Mouse (Mus musculus): ENCODE data around the gene Cdc7.
A peak's percentile ranks its signal among the peaks of the same experiment; 100 is the strongest.

Cdc7 gene

DNA sequence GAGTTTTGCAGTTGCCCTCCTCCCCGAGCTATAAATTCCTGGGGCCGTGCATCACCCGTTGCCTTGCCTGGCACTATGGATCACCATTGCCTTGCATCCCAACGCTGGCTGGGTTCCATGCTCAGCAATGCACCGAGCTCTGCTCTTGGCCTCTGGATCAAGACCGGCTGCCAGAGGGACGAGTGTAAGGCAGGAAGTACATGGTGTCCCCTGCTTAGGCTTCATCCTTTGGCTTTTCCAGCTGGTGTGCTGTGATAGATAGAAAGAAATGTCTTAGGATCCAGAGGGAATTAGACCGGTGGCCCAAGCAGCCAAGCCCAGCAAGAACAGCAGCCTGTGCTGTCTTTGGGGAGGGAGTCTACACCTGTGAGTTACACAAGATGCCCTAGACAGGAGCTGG is 61.7 kb downstream of the Cdc7 start:
- peak; percentile 85 to 91 for DNase-seq

DNA sequence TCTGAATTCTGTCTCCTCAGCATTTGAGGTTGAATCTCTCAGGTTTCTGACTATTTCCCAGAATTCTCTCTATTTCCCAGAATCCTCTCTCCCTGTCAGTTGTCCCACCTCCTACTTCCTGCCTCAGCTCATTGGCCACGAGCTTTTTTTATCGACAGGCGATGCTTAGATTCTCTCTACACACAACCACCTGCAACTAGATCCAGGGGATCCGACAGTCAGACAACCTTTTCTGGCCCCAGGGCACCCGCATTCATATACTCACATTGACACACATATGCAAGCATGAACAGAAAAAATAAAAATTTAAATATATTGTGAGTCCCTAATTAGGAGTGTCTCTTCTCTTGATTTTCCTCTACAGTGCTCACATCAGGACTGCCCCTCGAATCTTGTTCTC is 63.5 kb downstream of the Cdc7 start:
- no peak for DNase-seq

DNA sequence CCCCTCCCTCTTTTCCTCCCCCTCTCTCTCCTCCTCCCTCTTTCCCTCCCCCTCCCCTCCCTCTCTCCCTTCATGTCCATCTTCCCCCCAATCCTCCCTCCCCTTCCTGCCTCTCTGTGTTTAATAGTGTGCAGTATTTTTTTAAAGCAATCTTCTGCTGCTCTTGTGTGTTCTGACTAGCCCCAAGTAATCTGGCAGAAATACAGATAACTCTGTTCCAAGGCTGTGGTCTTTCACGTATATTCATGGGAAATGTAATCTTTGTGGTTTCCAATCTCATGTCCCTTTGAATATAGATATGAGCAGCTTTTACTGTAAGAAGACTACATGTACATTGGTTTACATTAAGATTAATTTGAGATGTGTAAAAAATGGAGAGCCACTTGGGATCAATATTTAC is 64.4 kb downstream of the Cdc7 start:
- no peak for DNase-seq

DNA sequence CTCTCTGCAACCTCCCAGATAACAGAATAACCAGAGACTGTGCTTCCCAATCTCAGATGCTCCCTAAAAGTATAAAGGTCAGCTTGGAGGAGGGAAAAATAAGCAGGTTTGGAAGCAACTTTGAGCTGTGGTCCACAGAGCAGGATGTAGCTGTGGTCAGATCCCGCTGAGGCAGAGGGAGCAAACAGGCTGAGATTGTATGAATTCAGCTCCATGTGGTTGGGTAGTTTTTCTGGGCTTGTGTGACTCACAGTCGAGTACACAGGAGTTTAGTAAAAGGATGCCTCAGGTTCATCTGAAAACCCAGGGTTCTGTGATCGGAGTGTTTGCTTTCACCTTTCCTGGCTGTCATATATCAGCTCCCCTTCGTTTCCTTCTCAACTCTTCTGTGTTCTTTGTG is 65.7 kb downstream of the Cdc7 start:
- no peak for DNase-seq

DNA sequence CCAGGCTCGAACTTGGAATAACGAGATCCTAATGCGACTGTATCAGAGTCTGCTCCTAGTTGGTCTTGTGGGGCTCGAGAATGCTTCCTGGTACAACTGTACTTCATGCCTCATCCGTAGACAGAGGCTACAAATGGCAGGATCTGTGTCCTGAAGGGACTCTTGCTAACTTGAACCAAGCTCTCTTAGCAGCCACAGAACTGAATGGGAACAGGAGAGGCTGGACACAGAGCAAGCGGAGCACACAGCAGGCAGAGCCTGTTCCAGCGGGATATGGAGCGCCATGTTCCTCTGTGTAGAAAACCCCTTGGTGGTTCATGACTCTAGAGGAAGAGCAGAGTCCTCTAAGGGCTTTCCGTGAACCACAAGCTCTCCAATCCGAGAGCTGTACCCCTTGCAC is 66.7 kb downstream of the Cdc7 start:
- no peak for DNase-seq

Measured in cerebellum, postnatal 10 days (tissue).